Mouse (Mus musculus): ENCODE data around the gene Hoxd3. TPM values are rescaled to one million over a fixed set of nuclear protein-coding genes. Genes with fewer than 3 reads are reported as not detected.

The Hoxd3 gene
- polyA plus RNA-seq, 2 experiments from 2014 or later, result not detected

DNA sequence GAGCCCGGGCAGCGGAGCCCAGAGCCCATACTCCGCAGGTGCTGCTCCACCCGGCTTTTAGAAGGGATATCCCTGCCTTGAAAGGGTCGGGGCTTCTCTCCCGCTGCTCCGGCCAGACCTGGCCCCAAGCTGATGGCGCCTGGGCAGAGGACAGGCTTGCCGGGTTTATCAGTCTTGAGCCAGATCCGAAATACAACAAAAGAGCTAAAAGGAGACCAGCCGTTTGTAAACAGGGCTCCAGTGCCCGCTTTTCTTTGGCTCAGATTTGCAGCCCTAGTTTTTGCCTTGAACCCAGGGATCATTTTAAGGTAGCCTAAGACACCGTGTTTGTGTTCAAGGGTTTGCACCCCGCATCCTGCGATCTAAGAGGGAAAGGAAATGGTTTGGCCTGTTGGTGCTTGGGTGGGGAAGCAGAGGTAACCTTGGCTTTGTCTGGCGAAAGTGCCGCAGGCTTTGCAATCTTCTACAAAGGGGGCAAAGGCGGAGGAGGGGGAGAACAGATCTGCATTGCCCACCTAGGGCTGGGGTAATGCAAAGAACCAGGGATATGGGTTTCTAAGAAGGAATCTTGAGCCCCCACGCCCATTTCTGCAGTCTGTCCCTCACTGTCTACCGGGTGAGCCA is 18.8 kb upstream of the Hoxd3 start:
- no peak for ATAC-seq

DNA sequence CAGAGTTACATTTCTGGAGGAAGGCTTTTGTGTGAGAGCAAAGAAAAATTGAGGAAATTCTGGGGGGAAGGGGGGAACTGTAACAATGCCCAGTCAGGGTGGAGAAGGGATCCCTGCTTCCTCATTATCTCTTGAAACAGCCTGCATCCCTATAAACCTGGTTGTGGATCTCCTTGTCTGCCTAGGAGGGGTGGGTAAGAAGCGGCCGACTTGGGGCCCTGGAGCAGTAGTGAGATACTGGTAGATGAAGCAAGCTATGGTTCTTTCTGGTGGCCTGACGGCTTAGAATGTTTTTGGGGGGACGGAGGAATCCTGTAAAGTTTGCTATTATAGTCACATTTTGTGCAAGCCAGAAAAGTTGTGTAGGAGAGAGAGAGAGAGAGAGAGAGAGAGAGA is 18.3 kb upstream of the Hoxd3 start:
- ATAC-seq, result no peak

DNA sequence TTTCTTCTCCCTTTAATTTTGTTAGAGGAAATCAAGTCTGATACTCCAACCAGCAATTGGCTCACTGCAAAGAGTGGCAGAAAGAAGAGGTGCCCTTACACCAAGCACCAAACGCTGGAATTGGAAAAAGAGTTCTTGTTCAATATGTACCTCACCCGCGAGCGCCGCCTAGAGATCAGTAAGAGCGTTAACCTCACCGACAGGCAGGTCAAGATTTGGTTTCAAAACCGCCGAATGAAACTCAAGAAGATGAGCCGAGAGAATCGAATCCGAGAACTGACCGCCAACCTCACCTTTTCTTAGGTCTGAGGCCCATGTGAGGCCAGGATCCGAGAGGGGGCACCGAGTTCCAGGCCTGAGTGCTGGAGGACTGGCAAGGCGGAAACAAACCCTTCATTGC is 17.7 kb upstream of the Hoxd3 start:
- ATAC-seq, result no peak

DNA sequence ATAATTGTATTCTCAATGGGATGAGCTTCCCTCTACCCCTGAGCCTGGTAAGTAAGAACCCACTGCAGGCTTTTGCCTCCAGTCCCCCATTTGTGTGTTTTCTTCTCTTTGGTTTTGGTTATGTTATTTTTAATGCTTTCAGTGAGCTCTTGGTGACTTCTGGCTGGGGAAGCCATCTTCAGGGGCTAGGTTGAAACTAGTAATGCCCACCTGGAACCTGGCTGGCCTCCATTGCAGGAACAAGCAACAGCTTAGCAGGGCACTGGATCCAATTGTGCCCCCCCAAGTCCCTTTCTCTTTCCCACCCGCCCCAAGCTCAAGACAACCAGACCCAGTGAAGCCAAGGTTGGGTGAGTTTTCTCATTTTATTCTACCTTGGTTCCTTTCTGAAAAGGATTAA is 16.3 kb upstream of the Hoxd3 start:
- no peak for ATAC-seq

DNA sequence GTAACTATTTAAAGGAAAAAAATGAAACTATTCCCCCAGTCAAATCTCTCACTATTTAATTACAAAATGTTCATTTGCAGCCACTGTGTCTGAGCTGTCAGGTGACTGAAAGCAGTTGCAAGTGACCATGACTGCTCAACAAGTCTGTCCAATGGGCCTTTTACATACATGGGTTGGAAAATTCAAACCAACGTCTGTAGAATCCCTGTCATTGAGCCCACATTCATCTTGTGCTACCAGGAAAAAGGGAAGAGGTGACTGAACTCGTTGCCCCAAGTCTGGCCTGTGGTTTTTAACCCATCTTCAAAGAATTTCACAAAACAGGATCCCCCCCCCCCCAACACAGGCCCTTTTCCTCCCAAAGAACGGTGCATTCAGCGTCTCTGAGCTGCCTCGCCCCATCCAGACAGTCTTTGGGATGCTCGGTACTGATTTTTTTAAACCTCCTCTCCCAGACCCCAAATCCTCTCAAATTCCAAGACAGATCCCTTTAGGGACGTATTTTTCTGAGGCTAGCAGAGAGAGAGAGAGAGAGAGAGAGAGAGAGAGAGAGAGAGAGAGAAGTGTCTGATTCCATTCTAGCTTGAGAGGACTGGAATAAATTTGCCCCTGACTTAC is 15.8 kb upstream of the Hoxd3 start:
- ATAC-seq, result no peak

DNA sequence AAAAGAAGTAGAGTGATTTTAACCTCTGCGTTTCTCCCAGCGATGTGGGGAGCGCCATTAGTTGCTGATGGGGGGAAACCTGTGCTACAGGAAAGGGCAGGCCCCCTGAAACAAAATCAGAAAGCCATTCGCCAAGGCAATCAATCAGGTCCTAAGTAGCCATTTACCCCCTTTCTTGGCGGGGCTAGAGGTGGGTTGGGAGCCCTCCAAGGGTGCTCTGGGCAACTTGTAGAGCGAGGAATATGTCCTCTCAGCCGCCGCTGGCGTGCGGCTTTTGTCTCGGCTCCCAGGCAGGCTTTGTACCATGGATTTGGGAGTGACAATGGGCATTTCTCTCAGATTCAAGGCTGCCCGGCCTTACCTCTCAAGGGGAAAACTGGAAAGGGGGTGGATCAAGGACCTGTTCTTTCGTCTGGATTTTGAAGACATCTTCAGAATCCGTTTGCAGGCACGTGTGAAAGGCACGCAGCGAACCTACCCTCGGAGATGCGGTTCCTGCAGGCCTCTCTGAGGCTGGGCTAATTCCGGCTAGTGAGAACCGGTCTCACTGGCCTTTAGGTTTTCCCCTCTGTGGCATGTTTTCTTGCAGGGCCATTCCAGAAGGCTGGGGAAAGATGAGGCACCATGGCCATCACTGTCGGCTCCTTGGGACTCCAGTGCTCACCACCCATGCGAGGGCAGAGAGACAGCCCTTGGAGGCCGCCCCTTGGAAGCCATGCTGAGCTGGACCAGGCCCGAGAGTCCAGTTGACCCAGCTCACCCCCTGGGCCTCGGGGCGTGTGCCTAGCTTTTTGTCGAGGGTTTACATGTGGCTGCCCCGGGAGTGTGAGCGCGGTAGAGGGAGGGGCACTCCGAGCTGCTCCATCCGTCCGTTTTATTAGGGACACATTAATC is 15.0 kb upstream of the Hoxd3 start:
- no peak for ATAC-seq

DNA sequence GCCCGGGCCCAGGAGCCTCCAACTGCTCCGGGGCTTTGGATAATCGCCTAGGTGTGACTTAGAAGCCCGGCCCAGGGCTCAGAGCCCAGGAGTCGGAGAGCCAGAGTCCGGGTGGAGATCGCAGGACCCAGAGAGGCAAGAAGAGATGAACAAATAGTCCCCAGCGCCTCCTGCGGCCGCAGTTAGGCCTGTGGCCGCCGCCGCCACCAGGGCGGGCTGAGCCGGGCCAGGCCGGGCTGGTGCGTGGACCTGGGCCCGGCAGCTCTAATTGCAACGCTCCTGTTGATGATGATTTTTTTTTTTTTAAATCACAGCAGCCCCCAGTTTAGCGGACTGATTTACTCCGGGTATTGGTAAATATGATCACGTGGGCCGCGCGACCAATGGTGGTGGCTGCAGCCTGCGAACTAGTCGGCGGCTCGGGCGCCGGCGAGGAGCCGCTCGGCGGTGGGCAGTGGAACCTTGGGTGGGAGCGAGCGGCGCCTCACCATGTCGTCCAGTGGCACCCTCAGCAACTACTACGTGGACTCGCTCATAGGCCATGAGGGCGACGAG is 14.1 kb upstream of the Hoxd3 start, which contains the start of gene Hoxd9:
Hoxd9 (plus strand) TSS at position 161 of the 555 bp plus-strand sequence.
- ATAC-seq, result peak; percentile 28

DNA sequence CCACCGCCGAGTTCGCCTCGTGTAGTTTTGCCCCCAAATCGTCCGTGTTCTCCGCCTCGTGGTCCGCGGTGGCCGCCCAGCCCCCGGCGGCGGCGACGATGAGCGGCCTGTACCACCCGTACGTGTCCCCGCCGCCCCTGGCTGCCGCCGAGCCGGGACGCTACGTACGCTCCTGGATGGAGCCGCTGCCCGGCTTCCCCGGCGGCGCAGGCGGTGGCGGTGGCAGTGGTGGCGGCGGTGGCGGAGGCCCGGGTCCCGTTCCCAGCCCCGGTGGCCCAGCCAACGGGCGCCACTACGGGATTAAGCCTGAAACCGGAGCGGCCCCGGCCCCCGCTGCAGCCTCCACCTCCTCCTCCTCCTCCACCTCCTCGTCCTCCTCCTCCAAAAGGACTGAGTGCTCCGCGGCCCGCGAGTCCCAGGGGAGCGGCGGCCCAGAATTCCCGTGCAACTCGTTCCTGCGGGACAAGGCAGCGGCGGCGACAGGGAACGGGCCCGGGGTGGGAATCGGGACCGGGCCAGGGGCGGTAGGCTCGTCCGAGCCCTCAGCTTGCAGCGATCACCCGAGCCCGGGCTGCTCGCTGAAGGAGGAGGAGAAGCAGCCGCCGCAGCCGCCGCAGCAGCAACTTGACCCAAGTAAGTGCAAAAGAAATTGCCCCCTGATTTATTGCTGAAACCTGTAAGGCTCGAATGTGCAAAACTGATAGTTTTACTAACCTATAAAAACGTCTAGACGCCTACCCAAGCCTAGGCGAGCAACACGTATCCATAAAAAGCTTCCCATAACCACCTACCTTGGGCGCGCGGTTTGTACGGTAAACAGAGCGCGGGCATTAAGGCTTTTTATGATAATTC is 13.3 kb upstream of the Hoxd3 start:
- no peak for ATAC-seq

DNA sequence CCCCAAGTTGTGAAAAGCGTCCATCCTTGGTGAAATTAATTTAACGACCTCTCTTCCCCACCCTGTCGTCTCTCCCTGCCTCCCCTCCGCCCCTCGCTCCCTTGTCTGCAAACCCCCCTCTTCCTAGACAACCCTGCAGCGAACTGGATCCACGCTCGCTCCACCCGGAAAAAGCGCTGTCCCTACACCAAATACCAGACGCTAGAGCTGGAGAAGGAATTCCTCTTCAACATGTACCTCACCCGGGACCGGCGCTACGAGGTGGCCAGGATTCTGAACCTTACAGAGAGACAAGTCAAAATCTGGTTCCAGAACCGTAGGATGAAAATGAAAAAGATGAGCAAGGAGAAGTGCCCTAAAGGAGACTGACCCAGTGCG is 12.7 kb upstream of the Hoxd3 start:
- ATAC-seq, result no peak

DNA sequence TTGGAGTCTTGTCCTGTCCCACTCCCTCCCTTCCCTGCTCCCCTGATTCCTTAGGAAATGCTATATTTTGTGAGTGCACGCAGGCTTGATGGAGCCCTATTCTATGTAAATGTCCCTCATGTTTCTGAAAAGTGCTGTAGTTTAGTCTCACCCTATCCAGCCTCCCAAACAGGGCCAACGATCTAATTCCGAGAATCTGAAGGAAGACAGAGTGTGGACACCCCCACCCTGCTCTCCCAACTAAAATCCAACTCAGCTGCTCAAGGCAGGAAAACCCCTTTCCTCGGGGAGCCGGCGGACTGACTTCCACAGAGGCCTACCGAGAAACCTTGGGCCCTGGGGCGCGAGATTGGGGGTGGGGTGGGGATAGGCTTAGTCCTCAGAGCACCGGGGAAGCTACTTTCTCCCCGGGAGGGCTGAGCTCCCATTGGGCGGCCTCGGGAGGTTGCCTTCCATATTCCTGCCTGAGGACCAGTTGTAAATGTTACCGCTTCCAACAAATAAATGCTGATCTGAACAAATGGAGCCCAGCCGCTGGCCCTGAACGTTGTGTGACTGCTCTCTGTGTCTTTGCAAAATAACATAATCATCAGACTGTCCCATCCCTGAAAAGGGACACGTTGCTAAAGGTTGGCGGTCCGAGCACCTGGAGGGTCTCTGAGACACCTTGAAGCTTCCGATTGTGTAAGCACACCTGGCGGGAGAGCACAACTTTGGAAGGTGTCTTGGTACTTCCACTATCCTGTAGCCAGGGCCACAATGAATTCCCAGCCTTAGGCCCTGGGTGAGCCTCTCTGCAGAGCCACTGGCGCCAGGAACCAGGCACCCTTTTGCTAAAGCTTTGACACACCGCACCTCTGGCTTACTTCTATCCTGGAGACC is 11.8 kb upstream of the Hoxd3 start:
- ATAC-seq, result no peak

DNA sequence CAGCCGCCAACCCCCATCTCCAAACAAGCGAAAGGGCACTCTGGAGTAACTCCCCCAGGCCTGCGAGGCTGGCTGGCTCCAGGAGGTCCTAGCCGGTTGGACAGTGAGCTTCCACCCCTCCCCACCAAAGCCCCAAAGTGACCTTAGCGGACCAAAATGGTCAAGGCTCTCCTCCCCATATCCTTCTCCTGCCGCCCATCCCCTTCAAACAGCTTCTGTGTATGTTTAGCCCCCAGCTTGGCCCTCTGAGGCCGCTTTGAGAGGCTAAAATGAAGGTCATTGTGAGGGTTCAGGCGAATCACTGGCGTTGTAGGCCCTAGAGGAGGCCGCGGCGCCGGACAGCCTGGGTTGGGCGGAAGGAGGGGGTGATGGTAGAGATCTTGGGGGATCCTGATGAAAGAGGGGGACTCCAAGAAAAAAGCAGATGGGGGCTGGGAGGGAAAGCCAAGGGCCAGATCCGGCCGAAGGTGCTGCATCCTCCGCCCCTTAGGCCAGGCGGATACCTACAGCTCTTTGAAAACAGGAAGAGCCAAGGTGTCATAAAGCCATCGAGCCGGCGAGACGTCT is 11.1 kb upstream of the Hoxd3 start:
- no peak for ATAC-seq

DNA sequence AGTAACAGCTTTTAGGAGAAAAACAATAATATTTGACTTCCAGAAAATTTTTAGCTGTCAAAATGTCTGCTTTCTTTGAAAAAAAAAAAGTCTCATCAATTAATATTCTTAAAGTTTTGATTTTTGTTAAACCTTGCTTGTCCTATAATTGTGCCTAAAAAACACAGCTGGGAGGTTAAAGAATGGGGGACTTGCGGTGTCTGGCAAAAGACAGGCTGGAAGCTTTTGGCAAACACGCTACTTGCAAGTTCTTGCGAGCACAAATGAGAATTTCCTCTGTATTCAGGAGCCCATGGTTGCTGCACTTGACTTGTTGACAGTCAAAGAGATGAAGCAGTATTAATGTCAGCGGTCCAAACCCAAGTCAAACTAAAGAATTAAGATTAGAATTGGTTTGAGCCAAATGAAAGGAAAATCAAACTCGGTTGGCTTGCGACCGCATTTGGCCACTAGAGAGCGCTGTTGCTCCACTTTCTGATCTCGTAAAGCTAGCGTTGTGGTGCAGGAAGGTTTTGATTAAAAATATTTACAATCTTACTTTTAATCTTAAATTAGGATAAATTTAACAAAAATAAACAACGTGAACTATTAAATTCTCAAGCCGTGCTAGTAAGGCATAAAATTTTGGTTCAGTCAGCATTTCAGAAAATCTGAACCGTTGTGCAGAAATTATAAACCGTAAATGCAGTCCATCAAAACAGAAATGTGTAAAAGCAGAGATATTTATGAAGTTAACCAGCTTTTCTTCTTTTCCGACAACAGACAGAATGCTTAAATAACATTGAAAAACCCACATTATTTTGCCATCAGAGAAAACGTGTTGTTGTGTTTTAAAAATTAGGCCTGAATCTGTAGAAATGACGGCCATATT is 9.5 kb upstream of the Hoxd3 start:
- ATAC-seq, result no peak

DNA sequence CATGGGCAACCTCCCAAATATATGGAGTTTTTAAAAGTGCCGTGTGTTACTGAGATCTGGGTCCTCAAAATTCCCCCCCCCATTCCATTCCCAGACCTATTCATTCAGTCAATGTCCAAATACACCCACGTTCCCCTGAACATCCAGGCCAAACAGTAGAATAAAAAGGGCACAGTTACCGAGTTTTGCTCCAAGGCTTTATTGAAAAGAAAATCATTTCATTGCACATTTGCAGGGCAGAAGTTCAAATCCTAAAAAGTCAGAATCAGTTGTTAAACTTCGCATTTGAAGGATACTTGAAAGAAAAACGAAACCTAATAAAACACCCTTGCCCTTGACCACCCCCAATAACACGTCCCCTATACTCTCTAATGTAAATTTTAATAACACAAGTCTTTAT is 8.9 kb upstream of the Hoxd3 start:
- ATAC-seq, result no peak

DNA sequence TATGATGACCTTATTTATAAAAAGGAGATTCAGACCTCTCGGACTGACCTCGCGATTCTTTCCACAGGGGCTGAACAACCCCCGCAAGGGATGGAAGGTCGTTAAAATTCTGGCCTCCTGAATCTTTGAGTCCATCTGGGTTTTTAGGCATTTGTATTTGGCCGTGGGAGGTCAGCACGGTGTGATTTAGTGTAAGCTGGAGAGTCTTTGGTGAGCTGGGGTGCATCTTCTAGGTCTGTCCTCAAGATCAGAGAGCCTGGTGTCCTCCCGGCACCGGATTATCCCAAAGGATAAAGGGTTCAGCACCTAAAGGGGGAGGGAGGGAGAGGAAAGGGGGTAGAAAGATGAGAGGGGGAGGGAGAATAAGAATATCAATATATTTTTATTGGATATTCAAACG is 8.4 kb upstream of the Hoxd3 start:
- no peak for ATAC-seq

DNA sequence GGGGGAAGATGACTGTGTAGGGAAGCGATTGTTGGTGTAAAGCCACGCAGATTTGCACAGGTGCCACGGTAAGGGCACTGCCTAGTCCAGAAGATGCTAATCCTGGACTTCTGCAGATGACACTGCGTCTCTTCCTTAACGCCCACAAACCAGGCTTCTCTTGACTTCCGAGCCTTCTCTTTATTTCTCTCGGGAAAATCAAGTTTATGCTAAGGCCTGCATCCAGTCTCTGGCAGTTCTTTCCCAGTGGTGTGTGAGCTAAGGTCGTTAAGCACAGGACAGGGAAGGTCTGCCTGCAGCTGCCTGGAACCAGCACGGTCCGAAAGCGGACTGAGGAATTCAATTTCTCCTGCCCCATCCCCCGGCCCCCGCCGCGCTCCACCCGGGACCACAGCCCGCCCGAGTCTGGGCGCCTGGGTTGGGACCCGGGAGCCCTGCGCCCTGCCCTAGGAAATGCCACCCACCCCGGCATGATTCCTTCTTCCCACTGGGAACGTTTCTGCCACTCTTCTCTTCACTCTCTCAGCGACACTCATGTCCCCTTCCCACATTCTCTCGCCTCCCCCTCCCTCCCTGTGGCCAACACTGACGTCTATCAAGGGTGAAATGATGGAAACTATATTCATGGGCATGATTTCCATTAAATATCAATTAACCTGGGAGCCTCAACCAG is 7.9 kb upstream of the Hoxd3 start:
- no peak for ATAC-seq

DNA sequence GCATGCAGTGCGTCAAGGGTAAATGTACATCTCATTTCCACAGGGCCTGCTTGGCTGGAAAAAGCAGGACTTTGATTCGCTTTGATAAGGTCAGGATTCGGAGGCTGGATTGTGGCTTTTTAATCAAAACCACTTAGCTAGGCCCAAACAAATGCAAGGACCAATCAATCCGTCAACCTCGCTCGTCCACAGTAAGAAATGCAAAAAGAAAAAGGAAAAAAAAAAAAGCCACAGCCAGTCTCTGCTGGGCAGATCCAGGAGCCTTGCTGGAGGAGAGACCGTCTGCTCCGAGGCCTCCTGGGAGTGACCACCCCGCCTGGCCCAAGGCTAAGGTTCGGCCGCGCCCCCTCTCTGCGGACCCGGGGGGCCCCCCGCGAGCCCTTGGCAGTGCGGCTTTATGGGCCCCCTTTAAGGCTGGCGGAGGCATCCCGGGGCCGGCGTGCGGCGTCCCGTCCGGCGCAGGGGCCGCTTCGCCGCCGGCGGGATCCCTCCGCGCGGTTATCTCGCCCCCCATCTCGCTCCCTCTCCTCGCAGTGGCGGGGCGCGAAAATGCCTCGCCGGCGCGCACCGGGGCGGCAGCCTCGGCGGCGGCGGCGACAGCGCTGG is 7.2 kb upstream of the Hoxd3 start, which contains the start of gene Hoxd8:
Hoxd8 (plus strand) TSS at position 223 of the 606 bp plus-strand sequence.
- ATAC-seq, result no peak

DNA sequence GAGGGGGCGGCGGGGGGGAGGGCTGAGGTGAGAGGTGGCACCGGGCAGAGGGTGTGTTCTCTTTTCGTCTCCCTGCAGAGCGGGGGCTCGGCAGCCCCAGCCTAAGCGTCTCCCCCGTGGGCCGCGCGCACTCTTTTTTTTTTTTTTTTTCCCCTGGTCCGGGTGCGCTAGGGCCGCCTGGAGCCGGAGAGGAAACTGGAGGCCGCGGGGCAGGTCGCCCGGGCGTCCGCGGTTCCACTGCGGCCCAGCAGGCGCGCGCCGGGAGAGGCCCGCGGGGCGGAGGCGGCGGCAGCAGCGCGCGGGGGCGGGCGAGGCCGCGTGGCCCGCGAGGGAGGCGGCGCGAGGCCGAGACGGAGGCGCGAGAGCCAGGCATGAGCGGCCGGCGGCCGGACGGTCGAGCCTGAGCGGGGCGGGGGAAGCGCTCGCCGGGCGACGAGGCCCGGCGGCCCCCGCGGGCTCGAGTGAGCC is 6.7 kb upstream of the Hoxd3 start:
- peak; percentile 13 for ATAC-seq

DNA sequence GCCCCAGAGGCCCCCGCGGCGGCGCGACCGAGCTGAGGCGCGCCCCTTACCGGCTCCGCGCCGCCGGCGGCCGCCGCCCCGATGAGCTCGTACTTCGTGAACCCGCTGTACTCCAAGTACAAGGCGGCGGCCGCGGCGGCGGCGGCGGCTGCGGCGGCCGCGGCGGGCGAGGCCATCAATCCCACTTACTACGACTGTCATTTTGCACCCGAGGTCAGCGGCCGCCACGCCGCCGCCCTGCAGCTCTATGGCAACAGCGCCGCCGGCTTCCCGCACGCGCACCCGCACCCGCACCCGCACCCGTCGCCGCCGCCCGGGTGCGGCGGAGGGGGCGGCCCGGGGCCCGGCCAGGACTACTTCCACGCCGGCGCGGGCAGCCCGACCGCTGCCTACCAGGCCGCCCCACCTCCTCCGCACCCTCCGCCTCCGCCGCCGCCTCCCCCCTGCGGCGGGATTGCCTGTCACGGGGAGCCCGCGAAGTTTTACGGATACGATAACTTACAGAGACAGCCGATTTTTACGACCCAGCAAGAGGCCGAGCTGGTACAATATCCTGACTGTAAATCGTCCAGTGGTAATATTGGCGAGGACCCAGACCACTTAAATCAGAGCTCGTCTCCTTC is 6.1 kb upstream of the Hoxd3 start:
- ATAC-seq, result peak; percentile 13
